Mouse (Mus musculus) bone marrow, adult 2 months (tissue): Measurements from ENCODE around the gene Sfxn3.

ENCODE experiments used
- CTCF ChIP-seq: fragments of 200-500 bp; IDR thresholded peaks from 2 replicates; pipeline ENCODE4 v1.5.1; 2011; ENCODE audit warnings: low read length, control low read depth; ENCODE audit not compliant: control insufficient read depth, insufficient read depth
- POLR2A ChIP-seq: fragments of 200-500 bp; IDR thresholded peaks from 2 replicates; pipeline ENCODE4 v1.6.1; 2011; ENCODE audit warnings: low read depth, mild to moderate bottlenecking, control low read depth, low read length, borderline replicate concordance; ENCODE audit not compliant: control insufficient read depth

DNA sequence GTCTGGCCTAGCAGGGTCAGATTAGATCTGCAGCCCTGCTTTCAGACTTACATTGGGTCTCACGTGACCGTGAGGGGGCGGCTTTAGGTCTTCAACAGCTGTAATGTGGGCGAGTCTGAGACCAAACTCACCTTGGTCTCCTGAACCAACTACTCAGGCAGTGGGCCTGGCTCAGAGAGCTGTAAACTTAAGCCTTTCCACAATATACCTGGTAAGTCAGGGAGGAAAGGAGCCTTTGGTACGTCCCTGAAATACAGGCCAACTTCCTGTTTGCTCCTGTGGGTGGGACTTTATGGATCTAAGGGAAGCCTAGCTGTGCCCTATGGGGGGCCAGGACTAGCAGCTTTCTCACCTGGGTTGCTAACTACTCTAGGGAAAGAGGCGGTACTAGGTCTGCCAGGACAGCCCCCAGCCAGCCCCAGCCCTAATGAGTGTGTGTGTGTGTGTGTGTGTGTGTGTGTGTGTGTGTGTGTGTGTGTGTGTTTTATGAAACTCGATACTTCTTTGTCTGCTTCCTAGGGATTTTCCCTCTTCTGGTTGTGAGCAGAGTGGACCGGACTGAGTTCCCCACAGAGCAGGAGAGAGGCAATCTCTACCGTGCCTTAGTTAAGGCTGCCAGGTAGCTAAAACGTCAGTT lies 32.9 kb upstream of the Sfxn3 start, which contains the start of gene Lzts2:
- no peak for TF ChIP-seq CTCF
- no peak for TF ChIP-seq POLR2A
